Mouse (Mus musculus) frontal cortex, adult 2 months (tissue): ENCODE data around the gene Mslnl. TPM values are rescaled to one million over a fixed set of nuclear protein-coding genes. Genes with fewer than 3 reads are reported as not detected.

Experiments used
- DNase-seq, 2 experiments: peaks; one replicate each; pipeline ENCODE4 v3.0.0; 2022; ENCODE audit warnings: low spot score in 1 of 2; ENCODE audit errors: extremely low spot score in 1 of 2
- polyA plus RNA-seq: library from polyadenylated mRNA; depleted of rRNA; stranded (reverse); fragments of >200 nt; gene quantifications from 2 replicates; pipeline ENCODE4 v1.2.3, GENCODE M21; 2012; rRNA removed

The Mslnl gene
- polyA plus RNA-seq, 1 experiment = 0.16 TPM

DNA sequence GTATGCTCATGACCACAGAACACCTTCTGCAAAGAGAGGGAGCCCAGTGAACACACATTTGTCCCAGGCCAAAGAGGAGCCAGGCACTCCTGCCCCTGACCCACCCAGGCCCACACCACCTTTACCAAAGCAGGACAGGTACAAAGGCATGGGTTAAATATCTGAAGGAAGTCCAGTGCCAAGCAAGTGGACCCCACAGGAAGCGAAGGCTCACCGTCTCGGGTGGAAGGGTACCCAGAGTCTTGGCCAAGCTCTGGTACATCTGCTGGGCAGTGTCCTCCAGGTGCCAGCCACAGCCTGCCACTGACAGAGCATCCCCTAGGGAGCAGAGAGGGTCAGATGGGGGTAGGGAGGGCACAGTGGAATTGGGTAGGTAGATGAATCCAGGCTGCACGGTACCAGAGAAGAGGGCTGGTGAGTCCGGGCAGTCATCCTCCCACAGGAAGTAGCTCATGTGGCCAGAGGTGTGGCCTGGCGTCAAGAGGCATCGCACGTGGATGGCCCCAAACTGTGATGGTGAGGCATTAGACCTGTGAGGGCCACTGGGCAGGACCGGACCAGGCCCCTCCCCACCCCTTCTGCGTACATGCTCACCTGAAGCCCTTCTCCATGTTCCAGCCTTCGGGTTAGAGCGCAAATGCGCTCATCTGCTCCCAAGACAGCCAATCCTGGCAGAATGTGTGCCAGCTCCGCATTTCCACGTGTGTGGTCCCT, 48.2 kb downstream of the Mslnl start:
- no peak for DNase-seq

DNA sequence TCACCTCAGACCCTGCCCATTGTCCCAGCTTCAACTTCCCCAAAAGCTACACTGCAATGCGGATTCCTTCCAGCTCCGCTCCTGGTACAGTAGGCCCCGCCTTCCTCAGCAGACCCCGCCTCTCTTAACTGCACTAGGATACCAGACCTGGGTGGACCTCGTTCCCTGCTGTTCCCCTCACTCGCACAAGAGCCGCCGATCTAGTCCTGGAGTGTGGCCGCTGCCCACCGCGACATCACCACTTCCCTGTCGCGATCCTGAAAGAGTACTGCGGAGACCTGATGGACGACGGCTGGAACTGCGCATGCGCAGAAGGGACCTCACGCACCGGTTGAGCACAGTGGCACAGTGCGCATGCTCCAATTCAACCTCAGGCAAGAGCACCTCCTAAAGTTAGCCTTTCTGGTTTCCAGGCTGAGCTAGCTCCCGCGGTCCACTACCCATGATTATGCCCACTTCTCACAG, 49.5 kb downstream of the Mslnl start, which contains the start of gene Haghl:
Gene Haghl (minus strand): TSS at position 393 of the 465 bp plus-strand sequence.
- DNase-seq = peak; percentile 93 to 98

DNA sequence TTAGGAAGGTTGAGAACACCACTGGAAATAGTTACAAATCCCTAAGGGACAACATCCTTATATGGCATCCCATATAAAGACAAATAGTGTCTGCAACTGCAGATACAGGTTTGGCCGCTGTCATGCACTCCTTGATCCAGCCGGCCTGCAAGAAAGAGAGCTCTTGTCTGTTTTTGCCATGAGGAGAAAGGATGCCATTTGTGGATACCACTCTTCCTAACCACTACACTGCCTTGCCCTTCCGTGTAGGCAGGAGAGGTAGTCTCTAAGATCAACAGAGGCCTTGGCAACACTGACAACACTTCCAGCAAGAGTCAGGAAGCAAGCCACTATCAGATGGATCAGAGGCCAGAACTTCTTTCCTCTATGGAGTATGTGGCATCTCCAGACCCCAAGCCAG, 50.4 kb downstream of the Mslnl start, which contains the start of gene Ccdc78:
Gene Ccdc78 (plus strand): TSS at position 301 of the 400 bp plus-strand sequence.
- DNase-seq = no peak

DNA sequence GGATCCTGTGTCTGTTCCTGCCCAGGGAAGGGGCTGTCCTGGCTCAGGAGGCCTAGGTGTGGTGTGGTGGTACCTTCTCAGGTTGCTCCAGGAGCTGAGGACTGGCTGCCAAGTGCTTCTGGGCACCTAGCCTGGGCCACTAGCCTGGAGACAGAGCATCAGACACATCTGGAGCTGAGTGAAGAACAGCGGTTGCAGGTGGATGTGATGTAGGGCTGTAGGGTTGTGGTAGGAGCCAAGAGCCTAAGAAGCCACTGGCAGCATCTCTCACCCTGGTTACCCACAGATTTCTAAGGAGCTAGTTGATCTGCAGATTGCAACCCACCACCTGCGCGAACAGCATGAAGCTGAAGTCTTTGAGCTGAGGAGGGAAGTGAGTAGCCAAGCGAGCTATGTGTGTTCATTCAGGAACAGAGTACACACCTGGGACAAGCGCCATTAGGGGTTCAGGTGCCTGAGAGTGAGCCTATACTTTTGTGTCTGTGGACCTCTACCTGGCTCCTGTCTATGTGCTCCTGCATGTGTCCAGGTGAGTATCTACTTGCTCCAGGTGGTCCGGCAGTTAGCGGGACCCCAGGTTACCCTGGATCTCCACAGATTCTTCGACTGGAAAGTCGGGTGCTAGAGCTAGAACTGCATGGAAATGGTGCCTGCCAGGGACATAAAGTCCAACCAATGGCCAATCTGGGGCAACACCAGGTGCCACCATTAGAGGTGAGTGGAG, 51.1 kb downstream of the Mslnl start:
- no peak for DNase-seq

DNA sequence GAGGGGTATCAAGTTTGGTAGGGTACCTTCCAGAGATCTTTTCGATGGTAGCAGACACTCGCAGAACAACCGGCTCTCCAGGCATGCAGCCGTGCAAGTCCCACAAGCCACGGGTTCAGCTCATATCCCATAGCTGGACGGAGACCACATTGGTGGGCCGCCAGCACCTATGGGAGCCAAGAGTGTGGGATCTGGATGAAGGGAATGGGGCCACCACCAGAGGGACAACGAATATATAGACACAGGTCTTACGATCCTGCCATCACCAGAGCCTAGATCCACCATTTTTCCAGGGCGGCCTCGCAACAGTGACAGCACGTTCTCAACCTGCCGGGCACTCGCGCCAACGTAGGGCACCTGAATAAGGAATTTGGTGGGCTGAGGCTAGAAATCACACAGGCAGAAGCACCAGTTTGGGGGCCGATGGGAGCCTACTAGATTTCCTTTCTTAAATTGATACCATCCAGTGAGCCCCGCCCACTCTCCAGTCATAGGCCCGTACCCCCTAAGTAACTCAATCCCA, 55.5 kb downstream of the Mslnl start:
- DNase-seq = no peak

DNA sequence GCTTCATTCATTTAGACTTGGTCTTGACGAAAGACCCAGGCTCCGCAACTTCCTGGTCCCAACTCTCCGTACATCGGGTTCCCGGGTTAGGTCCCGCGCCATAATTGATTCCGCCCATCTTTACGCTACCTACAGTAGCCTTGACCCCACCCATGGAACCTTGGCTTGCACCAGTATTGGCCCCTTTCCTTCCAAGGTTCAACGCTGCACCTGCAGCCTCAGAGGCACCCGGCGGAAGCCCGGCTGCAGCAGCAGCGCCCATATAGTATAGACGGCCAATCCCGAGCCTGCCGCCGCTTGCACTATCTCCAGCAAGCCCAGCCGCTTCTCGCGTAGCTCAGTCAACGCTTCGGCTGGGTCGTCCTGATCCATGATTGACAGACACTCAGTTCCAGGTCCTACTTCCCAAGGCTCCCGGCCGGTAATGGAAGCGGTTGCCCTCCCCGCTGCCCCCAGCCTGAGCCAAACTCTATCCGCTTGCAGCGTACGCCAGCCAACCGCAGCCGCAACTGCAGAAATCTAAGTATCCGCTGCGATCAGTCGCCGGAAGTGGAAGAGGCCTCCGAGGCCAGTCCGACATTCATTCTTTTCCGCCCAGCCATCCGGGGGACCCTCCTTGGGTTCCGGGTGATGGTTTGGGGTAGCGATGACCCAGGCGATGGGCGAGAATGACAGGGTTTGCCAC, 56.1 kb downstream of the Mslnl start:
- peak; percentile 64 to 91 for DNase-seq

DNA sequence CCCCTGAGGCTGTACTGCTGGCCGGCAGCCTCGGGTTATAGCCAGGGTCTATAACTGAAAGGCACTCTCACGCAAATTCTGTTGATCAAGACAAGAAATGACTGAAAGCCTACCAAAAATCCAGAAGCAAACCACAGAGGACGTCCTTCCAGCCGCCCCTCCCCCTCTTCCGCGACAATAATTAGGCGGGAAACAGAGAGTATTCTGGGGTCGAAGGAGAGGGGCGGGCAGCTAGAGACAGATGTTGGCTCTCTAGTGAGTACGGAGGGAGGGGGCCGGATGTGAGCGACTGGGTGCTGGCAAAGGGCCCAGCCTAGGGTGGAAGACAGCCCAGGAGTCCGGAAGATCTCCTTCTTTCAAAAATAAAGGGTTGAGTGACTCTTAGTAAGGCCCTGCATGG, 56.8 kb downstream of the Mslnl start, which contains the start of gene Fam173a:
Gene Fam173a (minus strand): TSS at position 287 of the 400 bp plus-strand sequence.
- DNase-seq = peak in 1 of 2 experiments; percentile 71

DNA sequence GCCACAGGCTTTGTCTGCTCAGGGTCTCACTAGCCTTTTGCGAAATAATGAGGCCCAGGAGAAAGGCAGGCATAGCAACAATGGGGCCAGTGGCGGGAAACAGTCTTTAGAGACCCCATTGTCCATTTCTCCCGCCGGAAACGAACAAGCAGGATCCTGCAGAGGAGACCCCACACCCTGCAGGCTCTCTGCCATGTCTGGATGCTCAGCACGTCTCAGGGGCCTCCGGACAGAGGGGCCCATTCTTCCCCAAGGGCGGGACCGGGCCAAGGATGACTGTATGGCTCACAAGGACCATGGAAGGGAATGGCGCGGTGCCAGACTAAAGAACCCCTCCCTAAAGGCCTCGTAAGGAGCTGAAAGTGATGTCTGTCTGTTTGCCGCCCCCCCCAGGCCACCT, 58.4 kb downstream of the Mslnl start:
- DNase-seq = no peak

DNA sequence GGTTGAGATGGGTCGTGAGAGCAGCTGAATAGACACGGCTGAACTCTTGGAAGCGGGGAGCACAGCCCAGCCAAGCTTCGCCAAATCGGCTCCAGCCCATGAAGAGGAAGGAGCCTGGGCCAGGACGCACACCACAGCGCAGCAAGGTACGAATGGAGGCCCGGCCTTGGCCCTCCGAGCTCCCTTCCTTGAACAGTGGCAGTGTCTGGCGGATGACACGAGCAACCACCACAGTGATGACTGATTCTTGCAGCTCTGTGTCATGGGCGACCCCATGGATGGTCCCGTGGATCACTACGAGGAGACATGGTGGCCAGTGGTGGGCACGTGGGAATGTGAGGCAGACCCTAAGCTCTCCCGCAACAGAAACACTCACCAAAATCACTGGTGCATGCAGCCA, 59.2 kb downstream of the Mslnl start:
- DNase-seq = no peak

DNA sequence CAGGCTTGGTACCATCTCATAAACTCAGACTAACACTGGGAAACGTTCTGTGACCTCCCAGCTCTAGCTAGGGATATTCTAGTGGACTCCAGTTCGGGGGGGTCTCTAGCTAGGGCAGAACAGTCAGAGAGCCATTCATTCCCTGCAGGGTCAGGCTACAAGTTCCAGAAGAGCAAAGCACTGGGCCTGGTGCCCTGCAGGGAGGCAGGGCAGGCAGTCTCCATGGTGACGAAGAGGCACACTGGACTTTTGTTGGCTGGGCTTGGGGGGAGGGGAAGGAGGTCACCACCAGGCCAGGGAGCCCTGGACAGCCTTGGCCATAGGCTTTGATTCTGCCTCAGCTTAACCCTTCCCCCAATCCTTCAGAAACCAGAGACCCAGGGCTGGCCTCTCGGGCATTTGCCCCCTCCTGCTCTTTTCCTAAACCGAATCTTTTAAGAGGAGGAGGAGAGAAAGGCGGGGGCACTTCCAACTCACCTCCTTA, 59.8 kb downstream of the Mslnl start, which contains the start of gene AC134908.4:
Gene AC134908.4 (minus strand): TSS at position 51 of the 484 bp plus-strand sequence.
- DNase-seq = peak; percentile 59 to 66

DNA sequence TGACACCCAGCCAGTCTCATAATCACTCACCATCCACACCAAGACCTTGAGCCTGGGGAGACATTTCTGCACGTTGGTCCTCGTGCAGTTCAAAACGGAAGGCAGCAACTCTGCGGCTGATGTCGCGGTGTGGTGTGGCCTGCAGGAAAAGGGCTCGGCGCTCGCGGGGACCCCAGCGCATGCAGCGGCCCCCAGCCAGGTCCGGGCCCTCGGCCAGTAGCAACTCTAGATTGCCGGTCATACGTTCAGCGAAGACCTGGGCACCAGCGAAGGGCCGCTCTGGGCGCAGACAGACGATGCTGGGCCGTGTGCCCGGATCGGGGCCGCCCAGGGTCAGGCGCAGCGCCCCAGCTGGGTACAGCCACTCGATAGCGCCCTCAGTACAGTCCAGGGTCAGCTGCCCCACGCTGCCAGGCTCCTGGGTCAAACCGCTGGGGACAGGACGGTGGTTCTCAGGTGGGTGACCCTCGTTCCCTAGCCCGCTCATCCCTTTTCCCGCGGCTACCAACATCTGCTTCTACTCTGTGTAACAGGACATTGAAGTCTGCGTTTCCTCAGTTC, 60.4 kb downstream of the Mslnl start:
- DNase-seq = no peak

DNA sequence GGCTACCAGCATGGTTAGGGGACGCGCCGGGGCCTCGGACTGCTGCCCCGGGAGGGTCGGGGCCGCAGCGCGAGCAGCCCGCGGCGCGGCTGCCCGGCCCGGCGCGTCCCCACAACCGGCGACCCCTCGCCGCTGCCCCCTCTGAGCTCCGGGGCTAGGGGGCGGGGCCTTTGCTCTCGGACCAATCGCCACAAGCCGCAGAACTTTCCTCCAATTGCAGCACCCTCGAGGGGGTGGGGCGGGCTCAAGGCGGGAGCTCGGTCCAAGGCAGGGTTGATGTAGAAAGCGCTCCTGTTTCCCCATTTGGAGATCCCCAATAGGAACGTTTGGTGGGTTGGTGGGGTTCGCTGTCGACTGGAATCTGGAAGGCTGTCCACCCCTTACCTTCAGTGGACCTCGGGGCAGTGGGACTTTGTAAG, 61.1 kb downstream of the Mslnl start, which contains the start of gene Metrn:
Gene Metrn (minus strand): TSS at position 186 of the 419 bp plus-strand sequence.
- peak in 1 of 2 experiments; percentile 75 for DNase-seq

Other genes with a start within 250 kb of the Mslnl start
- gene Sstr5, start 238.8 kb upstream of the Mslnl start, polyA plus RNA-seq = 0.08 and 0.11 TPM in 2 replicates
- gene Sox8, start 165.4 kb upstream of the Mslnl start, polyA plus RNA-seq = 41.2 and 43.2 TPM in 2 replicates
- 17.1 and 18.3 TPM in 2 replicates for gene Lmf1, start 157.0 kb upstream of the Mslnl start, polyA plus RNA-seq
- 330 and 335 TPM in 2 replicates for gene Gng13, start 18.9 kb upstream of the Mslnl start, polyA plus RNA-seq
- 2.5 and 2.9 TPM in 2 replicates for gene Chtf18, start 8.6 kb upstream of the Mslnl start, polyA plus RNA-seq
- 98.8 and 117 TPM in 2 replicates for gene Rpusd1, start 8.4 kb upstream of the Mslnl start, polyA plus RNA-seq
- gene Msln, start 18.3 kb downstream of the Mslnl start, polyA plus RNA-seq = 2.9 and 3.0 TPM in 2 replicates
- 35.9 and 38.5 TPM in 2 replicates for gene Narfl, start 37.7 kb downstream of the Mslnl start, polyA plus RNA-seq
- 223 and 246 TPM in 2 replicates for gene Haghl, start 49.6 kb downstream of the Mslnl start, polyA plus RNA-seq
- gene Ccdc78, start 50.5 kb downstream of the Mslnl start, polyA plus RNA-seq = 0.06 and 0.08 TPM in 2 replicates
- 158 and 169 TPM in 2 replicates for gene Fam173a, start 56.9 kb downstream of the Mslnl start, polyA plus RNA-seq
- 1.4 and 2.0 TPM in 2 replicates for gene AC134908.4, start 59.6 kb downstream of the Mslnl start, polyA plus RNA-seq
- 159 and 186 TPM in 2 replicates for gene Metrn, start 61.1 kb downstream of the Mslnl start, polyA plus RNA-seq
- gene Fbxl16, start 73.0 kb downstream of the Mslnl start, polyA plus RNA-seq = 604 and 691 TPM in 2 replicates
- gene Wdr24, start 87.6 kb downstream of the Mslnl start, polyA plus RNA-seq = 34.8 and 40.0 TPM in 2 replicates
- gene Jmjd8, start 92.8 kb downstream of the Mslnl start, polyA plus RNA-seq = 65.0 and 65.6 TPM in 2 replicates
- gene Stub1, start 97.4 kb downstream of the Mslnl start, polyA plus RNA-seq = 272 and 292 TPM in 2 replicates
- 106 and 111 TPM in 2 replicates for gene Rhbdl1, start 101.3 kb downstream of the Mslnl start, polyA plus RNA-seq
- gene Gm20683, start 105.7 kb downstream of the Mslnl start, polyA plus RNA-seq = 41.5 and 43.1 TPM in 2 replicates
- 101 and 122 TPM in 2 replicates for gene Rhot2, start 108.8 kb downstream of the Mslnl start, polyA plus RNA-seq
- 33.6 and 39.7 TPM in 2 replicates for gene Wdr90, start 125.5 kb downstream of the Mslnl start, polyA plus RNA-seq
- gene Mcrip2, start 132.7 kb downstream of the Mslnl start, polyA plus RNA-seq = 28.8 and 34.5 TPM in 2 replicates
- gene Mettl26, start 139.0 kb downstream of the Mslnl start, polyA plus RNA-seq = 74.9 and 79.9 TPM in 2 replicates
- 0.61 and 0.64 TPM in 2 replicates for gene Wfikkn1, start 144.8 kb downstream of the Mslnl start, polyA plus RNA-seq
- 63.6 and 75.2 TPM in 2 replicates for gene Rab40c, start 183.7 kb downstream of the Mslnl start, polyA plus RNA-seq
- 141 and 146 TPM in 2 replicates for gene Pigq, start 208.9 kb downstream of the Mslnl start, polyA plus RNA-seq
- 0.30 and 1.0 TPM in 2 replicates for gene Nhlrc4, start 208.9 kb downstream of the Mslnl start, polyA plus RNA-seq
- 0.40 and 0.54 TPM in 2 replicates for gene A930017K11Rik, start 216.5 kb downstream of the Mslnl start, polyA plus RNA-seq
- 48.5 and 52.9 TPM in 2 replicates for gene Capn15, start 249.8 kb downstream of the Mslnl start, polyA plus RNA-seq